Mouse (Mus musculus) G1E (cell line): ENCODE results near the gene Pygo2.

ENCODE experiments used
- CTCF ChIP-seq: IDR thresholded peaks from 2 replicates; pipeline ENCODE4 v1.5.1; 2012; ENCODE audit warnings: low read depth, low read length, inconsistent platforms, mixed read lengths
- GATA1 ChIP-seq: IDR thresholded peaks from 2 replicates; pipeline ENCODE4 v1.6.1; 2012; ENCODE audit warnings: borderline replicate concordance, low read length, inconsistent platforms, mixed read lengths
- TAL1 ChIP-seq: conservative IDR thresholded peaks from 2 replicates; pipeline ENCODE4 v1.6.1; 2012; ENCODE audit warnings: low read depth, low read length, inconsistent platforms, mixed read lengths

GRCm38 (mm10) chr3:89396654-89397005, 33.4 kb upstream of the Pygo2 start:
- no peak for TF ChIP-seq CTCF
- no peak for TF ChIP-seq GATA1
- no peak for TF ChIP-seq TAL1
